Mouse (Mus musculus): ENCODE results near the gene Lrfn4. TPM values are rescaled to one million over a fixed set of nuclear protein-coding genes. Genes with fewer than 3 reads are reported as not detected.

The Lrfn4 gene
- total RNA-seq, 1 experiment, result 22.8 TPM

DNA sequence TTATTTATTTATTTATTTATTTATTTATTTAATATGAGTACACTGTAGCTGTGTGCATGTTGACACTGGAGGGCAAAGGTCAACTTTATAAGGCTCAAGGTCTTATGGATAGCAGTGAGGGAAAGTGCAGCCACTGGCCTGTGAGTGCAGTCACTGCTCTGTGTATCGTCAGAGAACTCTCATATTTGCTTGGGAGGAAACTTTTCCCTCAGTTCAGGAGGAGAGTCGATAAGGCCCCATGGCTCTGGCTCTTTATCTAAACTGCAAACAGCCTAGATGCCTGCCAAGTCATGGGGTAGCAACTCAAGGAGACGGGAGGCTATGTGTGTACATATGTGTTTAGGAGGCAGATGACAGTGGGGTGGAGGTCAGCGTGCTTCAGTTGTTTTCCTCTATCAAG lies 46.6 kb downstream of the Lrfn4 start:
- TF ChIP-seq MAFK (IDR thresholded peaks at IDR 0.05; ENCODE audit: insufficient read depth, low read depth, low read length) (no peak), CHD2 (IDR thresholded peaks at IDR 0.05; ENCODE audit: low read depth, low read length) (no peak), ZC3H11A (IDR thresholded peaks at IDR 0.05; ENCODE audit: borderline replicate concordance, low read depth, low read length) (no peak), ZNF384 (IDR thresholded peaks at IDR 0.05; ENCODE audit: low read depth, low read length) (no peak), HCFC1 (IDR thresholded peaks at IDR 0.05; ENCODE audit: borderline replicate concordance, insufficient read depth, low read length) (no peak)
- Histone ChIP-seq H3K9ac (ENCODE audit: insufficient read depth, low read depth, low read length, poor library complexity, severe bottlenecking) (no peak overlapping the region), H3K27ac (ENCODE audit: insufficient read depth, low read depth, low read length, poor library complexity, severe bottlenecking) (no peak overlapping the region), H3K4me3 (ENCODE audit: insufficient read depth in 1 of 2, low read depth in 1 of 2, low read length in 2 of 2, poor library complexity in 1 of 2, severe bottlenecking in 1 of 2) (no peak overlapping the region), H3K9me3 (ENCODE audit: control insufficient read depth, insufficient read depth, low read depth, low read length) (no peaks in the 10 kb centered on the region), H3K4me1 (ENCODE audit: control insufficient read depth in 2 of 2, insufficient read depth in 2 of 2, low read length in 2 of 2, poor library complexity in 1 of 2) (peaks cover 0 to 9% of the 10 kb centered on the region in 2 experiments; a peak in 2 of 4 replicates), H3K36me3 (ENCODE audit: control insufficient read depth, insufficient read depth, low read length, poor library complexity, severe bottlenecking) (no peaks in the 10 kb centered on the region)
- DNase-seq (ENCODE audit: low read depth, low spot score), result no peak
- in situ Hi-C loops (cut with MboI; ENCODE audit: low sequenced_read_pairs in 2 of 2, unreplicated experiment in 2 of 2), result no loop called here

GRCm38 (mm10) chr19:4567665-4568064 lies 47.8 kb downstream of the Lrfn4 start:
- no peak overlapping the region for H3K9ac ChIP-seq (ENCODE audit: insufficient read depth, low read depth, low read length, poor library complexity, severe bottlenecking)
- H3K9me3 ChIP-seq (ENCODE audit: control insufficient read depth, insufficient read depth, low read depth, low read length), result no peaks in the 10 kb centered on the region
- no peaks in the 10 kb centered on the region for H3K36me3 ChIP-seq (ENCODE audit: control insufficient read depth, insufficient read depth, low read length, poor library complexity, severe bottlenecking)
- peaks cover 0 to 9% of the 10 kb centered on the region in 2 experiments; a peak in 2 of 4 replicates for H3K4me1 ChIP-seq (ENCODE audit: control insufficient read depth in 2 of 2, insufficient read depth in 2 of 2, low read length in 2 of 2, poor library complexity in 1 of 2)
- H3K4me3 ChIP-seq (ENCODE audit: insufficient read depth in 1 of 2, low read depth in 1 of 2, low read length in 2 of 2, poor library complexity in 1 of 2, severe bottlenecking in 1 of 2), result no peak overlapping the region
- in situ Hi-C loops (cut with MboI; ENCODE audit: low sequenced_read_pairs in 2 of 2, unreplicated experiment in 2 of 2), result no loop called here
- no peak overlapping the region for H3K27ac ChIP-seq (ENCODE audit: insufficient read depth, low read depth, low read length, poor library complexity, severe bottlenecking)
- TF ChIP-seq HCFC1 (IDR thresholded peaks at IDR 0.05; ENCODE audit: borderline replicate concordance, insufficient read depth, low read length), result no peak
- TF ChIP-seq CHD2 (IDR thresholded peaks at IDR 0.05; ENCODE audit: low read depth, low read length), result no peak
- no peak for TF ChIP-seq ZNF384 (IDR thresholded peaks at IDR 0.05; ENCODE audit: low read depth, low read length)
- TF ChIP-seq MAFK (IDR thresholded peaks at IDR 0.05; ENCODE audit: insufficient read depth, low read depth, low read length), result no peak
- no peak for TF ChIP-seq ZC3H11A (IDR thresholded peaks at IDR 0.05; ENCODE audit: borderline replicate concordance, low read depth, low read length)
- no peak for DNase-seq (ENCODE audit: low read depth, low spot score)

DNA sequence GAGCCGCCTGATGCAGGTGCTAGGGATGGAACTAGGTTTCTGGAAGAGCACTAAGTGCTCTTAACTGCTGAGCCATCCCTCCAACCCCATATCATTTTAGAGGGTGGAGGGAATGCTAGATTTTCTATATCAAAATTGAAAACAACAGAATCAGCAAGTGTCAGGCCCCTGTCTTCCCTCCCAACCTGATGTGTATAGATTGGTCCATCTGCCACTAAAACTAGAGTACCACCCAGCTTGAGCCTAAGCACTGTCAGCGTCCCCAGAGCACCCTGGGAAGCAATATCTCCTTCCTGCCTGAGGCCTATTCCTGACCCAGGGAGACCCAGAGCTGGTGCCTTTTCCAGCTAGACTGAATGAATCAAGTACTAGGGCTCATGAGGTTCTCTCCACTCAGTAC lies 48.6 kb downstream of the Lrfn4 start:
- Histone ChIP-seq H3K36me3 (ENCODE audit: control insufficient read depth, insufficient read depth, low read length, poor library complexity, severe bottlenecking) (no peaks in the 10 kb centered on the region), H3K9me3 (ENCODE audit: control insufficient read depth, insufficient read depth, low read depth, low read length) (no peaks in the 10 kb centered on the region), H3K4me3 (ENCODE audit: insufficient read depth in 1 of 2, low read depth in 1 of 2, low read length in 2 of 2, poor library complexity in 1 of 2, severe bottlenecking in 1 of 2) (no peak overlapping the region), H3K4me1 (ENCODE audit: control insufficient read depth in 2 of 2, insufficient read depth in 2 of 2, low read length in 2 of 2, poor library complexity in 1 of 2) (peaks cover 0 to 9% of the 10 kb centered on the region in 2 experiments; a peak in 2 of 4 replicates), H3K27ac (ENCODE audit: insufficient read depth, low read depth, low read length, poor library complexity, severe bottlenecking) (no peak overlapping the region), H3K9ac (ENCODE audit: insufficient read depth, low read depth, low read length, poor library complexity, severe bottlenecking) (no peak overlapping the region)
- TF ChIP-seq ZC3H11A (IDR thresholded peaks at IDR 0.05; ENCODE audit: borderline replicate concordance, low read depth, low read length), result no peak
- no peak for TF ChIP-seq ZNF384 (IDR thresholded peaks at IDR 0.05; ENCODE audit: low read depth, low read length)
- TF ChIP-seq MAFK (IDR thresholded peaks at IDR 0.05; ENCODE audit: insufficient read depth, low read depth, low read length), result no peak
- TF ChIP-seq CHD2 (IDR thresholded peaks at IDR 0.05; ENCODE audit: low read depth, low read length), result no peak
- no peak for TF ChIP-seq HCFC1 (IDR thresholded peaks at IDR 0.05; ENCODE audit: borderline replicate concordance, insufficient read depth, low read length)
- in situ Hi-C loops (cut with MboI; ENCODE audit: low sequenced_read_pairs in 2 of 2, unreplicated experiment in 2 of 2), result no loop called here
- no peak for DNase-seq (ENCODE audit: low read depth, low spot score)

DNA sequence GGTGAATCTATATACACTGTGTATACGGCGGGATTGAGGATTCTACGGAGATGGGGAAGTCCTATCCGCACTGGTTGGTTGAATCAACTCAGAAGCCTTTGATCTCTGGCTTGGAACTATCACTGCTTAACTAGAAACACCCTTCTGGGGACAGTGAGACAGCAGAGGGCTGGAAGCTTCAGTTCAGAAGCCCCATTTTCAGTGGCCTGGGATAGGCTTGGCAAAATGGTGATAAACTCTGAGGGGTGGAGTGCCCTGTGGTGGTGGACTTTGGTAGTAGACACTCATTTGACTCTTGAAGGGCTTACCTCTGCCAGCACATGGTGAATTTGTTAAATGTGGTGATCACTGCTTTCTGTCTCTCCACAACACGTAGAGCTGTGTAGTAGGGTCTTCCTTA lies 49.8 kb downstream of the Lrfn4 start:
- no peak overlapping the region for H3K27ac ChIP-seq (ENCODE audit: insufficient read depth, low read depth, low read length, poor library complexity, severe bottlenecking)
- DNase-seq (ENCODE audit: low read depth, low spot score), result no peak
- no peaks in the 10 kb centered on the region for H3K36me3 ChIP-seq (ENCODE audit: control insufficient read depth, insufficient read depth, low read length, poor library complexity, severe bottlenecking)
- in situ Hi-C loops (cut with MboI; ENCODE audit: low sequenced_read_pairs in 2 of 2, unreplicated experiment in 2 of 2), result no loop called here
- no peak overlapping the region for H3K4me3 ChIP-seq (ENCODE audit: insufficient read depth in 1 of 2, low read depth in 1 of 2, low read length in 2 of 2, poor library complexity in 1 of 2, severe bottlenecking in 1 of 2)
- no peak overlapping the region for H3K9ac ChIP-seq (ENCODE audit: insufficient read depth, low read depth, low read length, poor library complexity, severe bottlenecking)
- TF ChIP-seq HCFC1 (IDR thresholded peaks at IDR 0.05; ENCODE audit: borderline replicate concordance, insufficient read depth, low read length), result no peak
- no peak for TF ChIP-seq ZNF384 (IDR thresholded peaks at IDR 0.05; ENCODE audit: low read depth, low read length)
- TF ChIP-seq CHD2 (IDR thresholded peaks at IDR 0.05; ENCODE audit: low read depth, low read length), result no peak
- TF ChIP-seq ZC3H11A (IDR thresholded peaks at IDR 0.05; ENCODE audit: borderline replicate concordance, low read depth, low read length), result no peak
- TF ChIP-seq MAFK (IDR thresholded peaks at IDR 0.05; ENCODE audit: insufficient read depth, low read depth, low read length), result no peak
- H3K4me1 ChIP-seq (ENCODE audit: control insufficient read depth in 2 of 2, insufficient read depth in 2 of 2, low read length in 2 of 2, poor library complexity in 1 of 2), result peaks cover 0 to 9% of the 10 kb centered on the region in 2 experiments; a peak in 2 of 4 replicates
- H3K9me3 ChIP-seq (ENCODE audit: control insufficient read depth, insufficient read depth, low read depth, low read length), result no peaks in the 10 kb centered on the region

Other genes starting within 250 kb of the Lrfn4 start
- 45.6 and 51.5 TPM in 2 replicates for gene Kdm2a, start 217.4 kb downstream of the Lrfn4 start, total RNA-seq (2012; rRNA removed)
- 10.9 and 15.5 TPM in 2 replicates for gene Rhod, start 176.2 kb downstream of the Lrfn4 start, total RNA-seq (2012; rRNA removed)
- 0.58 and 1.1 TPM in 2 replicates for gene Syt12, start 138.2 kb downstream of the Lrfn4 start, total RNA-seq (2012; rRNA removed)
- gene 2010003K11Rik, start 117.1 kb downstream of the Lrfn4 start, total RNA-seq (2012; rRNA removed), result not detected in 2 replicates
- 35.6 and 44.6 TPM in 2 replicates for gene Pcx, start 105.2 kb downstream of the Lrfn4 start, total RNA-seq (2012; rRNA removed)
- gene Rce1, start 10.0 kb upstream of the Lrfn4 start, total RNA-seq (2012; rRNA removed), result 63.6 and 103 TPM in 2 replicates
- 0.79 and 1.1 TPM in 2 replicates for gene Gm960, start 83.0 kb upstream of the Lrfn4 start, total RNA-seq (2012; rRNA removed)
- 14.1 and 36.7 TPM in 2 replicates for gene Sptbn2, start 95.5 kb upstream of the Lrfn4 start, total RNA-seq (2012; rRNA removed)
- gene Rbm4b, start 140.8 kb upstream of the Lrfn4 start, total RNA-seq (2012; rRNA removed), result 11.1 and 11.3 TPM in 2 replicates
- 122 and 134 TPM in 2 replicates for gene Rbm4, start 178.2 kb upstream of the Lrfn4 start, total RNA-seq (2012; rRNA removed)
- gene Gm21992, start 195.9 kb upstream of the Lrfn4 start, total RNA-seq (2012; rRNA removed), result 40.0 and 49.8 TPM in 2 replicates
- gene Rbm14, start 196.0 kb upstream of the Lrfn4 start, total RNA-seq (2012; rRNA removed), result 91.7 and 99.1 TPM in 2 replicates
- gene Ccs, start 223.7 kb upstream of the Lrfn4 start, total RNA-seq (2012; rRNA removed), result 49.9 and 53.0 TPM in 2 replicates
- 0.13 and 0.16 TPM in 2 replicates for gene Ccdc87, start 223.7 kb upstream of the Lrfn4 start, total RNA-seq (2012; rRNA removed)
- gene Ctsf, start 239.5 kb upstream of the Lrfn4 start, total RNA-seq (2012; rRNA removed), result 59.2 and 98.6 TPM in 2 replicates